Mouse (Mus musculus) liver, postnatal 0 days (tissue): Measurements from ENCODE around the gene Ebf3. TPM values are rescaled to one million over a fixed set of nuclear protein-coding genes. Genes with fewer than 3 reads are reported as not detected.

Experiments
- ATAC-seq: fragments of 200-750 bp; cut with Nextera tagmentation; 2 replicates; pipeline ENCODE4 v1.8.0; 2017; ENCODE audit warnings: mild to moderate bottlenecking, moderate library complexity
- DNase-seq: peaks from one replicate; pipeline ENCODE4 v3.0.0-alpha.2; 2016
- H3K27ac ChIP-seq: fragments of 300-500 bp; sonication (generic); 2 replicates; pipeline ENCODE4 v1.5.1; 2014; ENCODE audit warnings: antibody characterized with exemption, moderate library complexity, mild to moderate bottlenecking, low read depth
- H3K27me3 ChIP-seq: fragments of 300-500 bp; sonication (generic); 2 replicates; pipeline ENCODE4 v1.6.1; 2014; ENCODE audit warnings: low read length, control low read depth, mixed read lengths; ENCODE audit not compliant: insufficient read depth
- H3K36me3 ChIP-seq: fragments of 300-500 bp; sonication (generic); replicated peaks from 2 replicates; pipeline ENCODE4 v1.6.1; 2014; ENCODE audit warnings: mild to moderate bottlenecking, control low read depth, low read length, moderate library complexity, mixed read lengths; ENCODE audit not compliant: insufficient read depth
- H3K4me1 ChIP-seq: fragments of 300-500 bp; sonication (generic); 2 replicates; pipeline ENCODE4 v1.6.1; 2014; ENCODE audit warnings: antibody characterized with exemption, mild to moderate bottlenecking, control low read depth; ENCODE audit not compliant: insufficient read depth
- H3K4me2 ChIP-seq: fragments of 300-500 bp; sonication (generic); 2 replicates; pipeline ENCODE4 v1.6.1; 2014; ENCODE audit warnings: low read depth, mild to moderate bottlenecking, low read length, moderate library complexity, mixed read lengths
- H3K4me3 ChIP-seq: fragments of 300-500 bp; sonication (generic); 2 replicates; pipeline ENCODE4 v1.5.1; 2014; ENCODE audit warnings: low read depth, low read length
- H3K9ac ChIP-seq: fragments of 300-500 bp; sonication (generic); replicated peaks from 2 replicates; pipeline ENCODE4 v1.6.1; 2014; ENCODE audit warnings: mild to moderate bottlenecking, moderate library complexity
- H3K9me3 ChIP-seq: fragments of 300-500 bp; sonication (generic); 2 replicates; pipeline ENCODE4 v1.6.1; 2016; ENCODE audit warnings: mild to moderate bottlenecking, control low read depth, low read length, mixed read lengths
- CTCF ChIP-seq: sonication (generic); IDR thresholded peaks from 2 replicates; pipeline ENCODE4 v1.5.1; 2016; ENCODE audit warnings: antibody characterized with exemption, low read depth
- EP300 ChIP-seq: IDR thresholded peaks from 2 replicates; pipeline ENCODE4 v1.6.1; 2016; ENCODE audit warnings: antibody characterized with exemption, low read depth, mild to moderate bottlenecking
- WGBS: fragments of 180-500 bp; shearing (Covaris S2); extraction: QIAGEN DNeasy Blood & Tissue Kit; methylation state at CpG from one replicate; pipeline ENCODE4 v1.1.7; 2014; ENCODE audit not compliant: insufficient replicate concordance; 5-methylcytosine and 5-hydroxymethylcytosine counted together
- polyA plus RNA-seq: library from polyadenylated mRNA; unstranded; fragments of >200 nt; fragmentation: Nextera tagmentation; extraction: Ambion mirVana; gene quantifications from 2 replicates; pipeline ENCODE4 v1.2.1, GENCODE M21; 2015

The Ebf3 gene
- polyA plus RNA-seq, 1 experiment from 2014 or later = not detected

DNA sequence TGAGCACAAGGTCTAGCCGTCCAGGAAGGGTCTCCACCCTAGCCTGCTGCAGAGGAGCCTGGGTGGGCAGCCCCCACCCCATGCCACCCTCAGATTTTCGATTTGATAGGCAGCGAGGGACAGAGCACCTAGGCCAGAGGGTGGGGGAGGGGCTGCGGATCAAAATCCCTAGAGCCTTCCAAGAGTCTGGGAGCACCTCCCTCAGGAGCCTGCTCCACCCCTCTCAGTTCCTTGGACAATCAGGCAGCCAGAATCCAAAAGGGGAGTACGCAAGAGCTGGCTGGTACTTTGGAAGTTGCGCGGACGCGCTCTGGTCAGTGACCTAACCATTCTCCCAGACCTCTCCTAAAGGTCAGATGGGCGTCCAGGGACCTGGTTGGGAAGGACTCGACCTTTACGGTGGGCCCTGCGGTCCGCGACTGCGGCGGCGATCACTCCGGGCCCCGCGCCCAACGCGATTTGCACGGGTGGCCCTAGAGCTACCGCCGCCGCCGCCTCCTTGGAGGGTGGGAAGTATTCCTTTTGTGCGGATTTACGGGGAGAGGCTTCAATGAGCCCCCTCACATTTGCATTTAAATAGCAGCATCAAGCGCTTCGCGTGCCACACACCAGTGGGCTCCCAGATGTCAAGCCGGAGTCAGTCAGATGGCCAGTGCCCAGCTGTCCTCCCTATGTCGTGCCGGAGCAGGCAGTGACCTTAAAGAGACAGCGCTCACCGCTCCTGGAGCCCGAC lies 2.8 kb upstream of the Ebf3 start:
- 4% methylated on average over 39 of the region's 39 CpGs for WGBS
- no peak overlapping the region for H3K4me2 ChIP-seq

DNA sequence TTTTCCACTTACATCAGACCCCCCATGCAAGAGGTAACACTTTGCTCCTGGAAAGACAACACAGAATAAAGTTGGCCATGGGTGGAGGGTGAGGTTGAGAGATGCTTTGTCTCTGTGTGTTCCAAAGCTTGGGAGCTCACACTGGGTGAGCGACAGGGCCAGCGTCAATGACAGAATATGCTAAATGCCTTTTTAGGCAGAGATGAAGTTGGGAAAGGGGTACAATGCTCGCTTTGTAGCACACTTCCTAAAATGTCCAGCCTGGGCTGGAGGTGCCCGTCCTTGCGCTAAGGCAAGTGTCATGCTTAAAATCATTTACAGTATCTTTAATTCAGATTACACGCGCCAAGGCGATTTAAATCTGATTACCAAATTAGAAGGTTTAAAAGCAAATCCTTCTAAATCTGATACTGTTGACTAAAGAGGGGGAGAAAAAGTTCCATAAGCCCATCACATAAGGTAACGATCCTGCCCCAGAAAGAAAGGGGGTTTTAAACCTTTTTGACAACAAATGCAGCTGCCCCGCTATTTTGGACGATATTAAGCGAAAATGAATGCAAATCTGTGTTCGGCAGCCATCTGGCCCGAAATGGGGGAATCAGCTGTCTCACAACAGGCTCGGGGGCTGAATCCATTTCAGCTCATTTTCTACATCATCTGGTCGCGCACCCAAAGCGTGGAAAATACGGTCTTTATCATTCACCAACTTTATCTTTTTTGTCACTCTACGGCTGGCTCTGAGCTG lies 2.1 kb upstream of the Ebf3 start:
- TF ChIP-seq EP300 (no peak), CTCF (no peak)
- H3K4me2 ChIP-seq = no peak overlapping the region
- H3K27me3 ChIP-seq = peaks cover 98% of the 10 kb centered on the region

More for the DNA sequence above, 2.8 kb upstream of the Ebf3 start:
- Histone ChIP-seq H3K4me3 (no peak overlapping the region), H3K36me3 (no peaks in the 10 kb centered on the region), H3K4me1 (peaks cover 11% of the 10 kb centered on the region), H3K9me3 (no peaks in the 10 kb centered on the region), H3K9ac (no peak overlapping the region), H3K27me3 (peaks cover 98% of the 10 kb centered on the region), H3K27ac (no peak overlapping the region)
- DNase-seq = no peak
- no peak for ATAC-seq
- TF ChIP-seq CTCF = no peak
- no peak for TF ChIP-seq EP300

GRCm38 (mm10) chr7:137315544-137315940 lies 1.3 kb upstream of the Ebf3 start:
- WGBS = 3% methylated on average over 19 of the region's 19 CpGs
- Histone ChIP-seq H3K4me2 (no peak overlapping the region), H3K27ac (no peak overlapping the region)

More for the DNA sequence above, 2.1 kb upstream of the Ebf3 start:
- no peaks in the 10 kb centered on the region for H3K9me3 ChIP-seq
- no peak overlapping the region for H3K27ac ChIP-seq
- DNase-seq (no peak), ATAC-seq (no peak)
- H3K4me1 ChIP-seq = peaks cover 10% of the 10 kb centered on the region
- no peak overlapping the region for H3K4me3 ChIP-seq
- WGBS = 4% methylated on average over 20 of the region's 20 CpGs
- H3K36me3 ChIP-seq = no peaks in the 10 kb centered on the region
- H3K9ac ChIP-seq = no peak overlapping the region

DNA sequence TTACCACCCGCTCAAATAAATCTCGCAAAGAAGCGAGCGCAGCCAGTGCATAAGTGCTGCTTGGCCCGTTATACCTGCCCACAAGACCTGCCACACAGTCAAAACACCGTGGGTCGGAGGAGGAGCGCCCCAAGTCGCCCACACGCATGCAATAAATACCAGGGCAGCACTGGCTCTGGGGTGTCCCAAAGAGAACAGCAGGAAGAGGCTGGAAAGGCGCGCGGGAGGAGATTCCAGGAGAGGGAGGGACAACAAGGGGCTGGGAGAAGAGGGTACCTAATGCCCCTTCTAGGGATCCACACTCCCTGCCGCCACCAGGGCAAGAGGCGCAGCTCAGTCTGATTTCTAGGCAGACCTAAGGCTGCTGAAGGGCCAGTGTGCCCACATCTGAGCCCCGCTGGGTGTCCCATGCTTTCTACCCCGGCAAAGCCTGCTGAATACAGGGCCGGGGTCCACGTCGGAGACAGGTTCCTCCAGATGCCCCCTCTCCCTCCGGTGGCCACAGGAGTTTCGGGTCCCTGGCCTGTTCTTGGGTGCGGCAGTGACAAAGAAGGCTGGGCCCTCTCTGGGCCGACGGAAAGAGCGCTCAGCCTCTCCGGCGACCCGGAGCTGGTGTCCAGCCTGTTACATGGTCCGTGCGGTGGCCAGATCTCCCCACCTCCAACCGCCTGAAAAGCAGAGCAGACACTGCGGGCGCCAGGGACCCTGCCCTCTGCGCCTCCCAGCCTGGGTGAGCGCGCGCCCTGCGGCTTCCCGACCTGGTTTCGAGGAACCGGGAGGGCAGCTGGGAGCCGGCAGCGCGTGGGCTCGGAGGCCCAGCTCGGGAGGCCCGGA lies 682 bp upstream of the Ebf3 start:
- DNase-seq (no peak), ATAC-seq (peak; percentile 28; the same call in 1 of the 2 replicates)
- Histone ChIP-seq H3K4me3 (peak overlapping the region; percentile 55; the same call in 1 of the 2 replicates), H3K9me3 (no peaks in the 10 kb centered on the region), H3K36me3 (no peaks in the 10 kb centered on the region), H3K4me2 (peak overlapping the region; percentile 86), H3K9ac (no peak overlapping the region), H3K4me1 (peaks cover 15% of the 10 kb centered on the region), H3K27ac (no peak overlapping the region), H3K27me3 (peaks cover 98% of the 10 kb centered on the region)
- 4% methylated on average over 44 of the region's 48 CpGs for WGBS
- TF ChIP-seq CTCF = no peak
- no peak for TF ChIP-seq EP300

More at GRCm38 (mm10) chr7:137315544-137315940, 1.3 kb upstream of the Ebf3 start:
- TF ChIP-seq CTCF = no peak
- no peak for TF ChIP-seq EP300
- Histone ChIP-seq H3K4me3 (no peak overlapping the region), H3K9me3 (no peaks in the 10 kb centered on the region), H3K9ac (no peak overlapping the region), H3K4me1 (peaks cover 10% of the 10 kb centered on the region), H3K36me3 (no peaks in the 10 kb centered on the region), H3K27me3 (peaks cover 98% of the 10 kb centered on the region)
- DNase-seq (no peak), ATAC-seq (no peak)

GRCm38 (mm10) chr7:137313183-137313903 lies 902 bp downstream of the Ebf3 start:
- 1% methylated on average over 65 of the region's 79 CpGs for WGBS
- H3K27ac ChIP-seq = no peak overlapping the region
- TF ChIP-seq CTCF (no peak), EP300 (no peak)
- ATAC-seq (no peak), DNase-seq (no peak)
- peak overlapping the region; percentile 55 for H3K4me3 ChIP-seq
- H3K27me3 ChIP-seq = peaks cover 97% of the 10 kb centered on the region
- H3K4me1 ChIP-seq = peaks cover 15% of the 10 kb centered on the region
- H3K9ac ChIP-seq = peak overlapping the region; percentile 26; the same call in 1 of the 2 replicates
- H3K9me3 ChIP-seq = no peaks in the 10 kb centered on the region
- H3K36me3 ChIP-seq = no peaks in the 10 kb centered on the region
- peak overlapping the region; percentile 86 for H3K4me2 ChIP-seq
